In the genomic region with DNA sequence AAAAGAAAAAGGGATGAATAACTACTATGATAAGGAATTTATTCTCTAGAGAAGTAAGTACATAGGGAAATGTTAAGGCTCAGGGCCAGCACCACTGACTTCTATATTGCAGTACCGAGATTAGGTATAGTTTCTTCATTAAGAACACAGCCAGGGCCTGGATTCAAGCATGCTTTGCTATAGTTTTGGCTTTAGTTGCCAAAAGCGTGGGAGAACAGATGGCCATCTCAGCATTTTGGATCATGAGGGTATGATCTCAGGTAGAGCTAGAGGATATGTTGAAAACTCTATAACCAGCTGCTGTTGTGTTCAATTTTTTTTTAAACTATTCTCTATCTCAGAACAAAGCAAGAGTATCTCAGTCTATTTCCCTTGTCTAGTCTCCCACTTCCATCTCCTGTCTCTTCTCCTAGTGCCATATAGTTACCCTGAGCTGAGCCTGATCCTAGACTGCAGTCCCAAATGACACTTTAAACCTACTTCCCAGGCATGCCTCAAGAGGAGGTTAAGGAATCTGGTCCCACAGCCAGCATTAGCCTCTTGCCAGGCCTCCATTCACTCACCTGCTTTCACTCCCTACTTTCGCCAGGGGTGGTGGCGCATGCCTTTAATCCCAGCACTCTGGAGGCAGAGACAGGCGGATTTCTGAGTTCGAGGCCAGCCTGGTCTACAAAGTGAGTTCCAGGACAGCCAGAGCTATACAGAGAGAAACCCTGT, we compare ENCODE assay signal across 26 mouse cellular contexts. TPM values are rescaled to one million over a fixed set of nuclear protein-coding genes. Genes with fewer than 3 reads are reported as not detected.
DNase-seq lines count a peak whose midpoint lies in the region; ATAC-seq lines count a peak whose summit lies in the region.
"Had no signal": no experiment of that assay in that cellular context is flagged by ENCODE, and none has a peak within 500 bp of the region (broad histone marks: within the 10 kb centered on the region; RNA-seq: fewer than 3 reads in every experiment).

No protein-coding gene starts in this region.

- DNase-seq in cerebellum, postnatal 4 days (ENCODE audit: low spot score in 2 of 2): no peak
- DNase-seq in cerebellum, adult 18-20 months: peak; percentile 65 to 74
- DNase-seq in cerebellum, postnatal 10 days: peak; percentile 36 to 38
- no peak for DNase-seq in layer of hippocampus, postnatal 36 days
- no peak for DNase-seq in adrenal gland, adult 18-20 months (ENCODE audit: low spot score in 2 of 2)
- DNase-seq in embryo, embryonic 10 days (ENCODE audit: low spot score): no peak
- DNase-seq: adrenal gland, postnatal 10 days; gastrocnemius, postnatal 25 days; heart, adult 18-20 months; heart, postnatal 36 days; kidney, adult 9 months; kidney, postnatal 10 days; left cerebral cortex, postnatal 4 days; liver, embryonic 13.5 days; lung, adult 18-20 months; midbrain, embryonic 14.5 days; right cerebral cortex, postnatal 25 days had no signal

- ATAC-seq in cerebellum, adult (ENCODE audit: insufficient number of reproducible peaks, low FRiP score, low TSS enrichment): peak; percentile 75; the same call in 1 of the 2 replicates
- ATAC-seq: forebrain, embryonic 15.5 days; hindbrain, postnatal 0 days; intestine, embryonic 15.5 days; lung, postnatal 0 days had no signal

RNA-seq across cellular contexts. Expression of gene a, which starts 43.1 kb away (rescaled TPM):
- not detected for total RNA-seq in layer of hippocampus, postnatal 36 days (2021)
- not detected for total RNA-seq in adrenal gland, adult 18-20 months (2021)
- total RNA-seq: adrenal gland, postnatal 10 days; common myeloid progenitor, adult 5-6 weeks; gastrocnemius, adult 18-20 months; gastrocnemius, postnatal 25 days; heart, adult 18-20 months; heart, postnatal 36 days; hindbrain, postnatal 0 days; left cerebral cortex, adult 8-10 months; megakaryocyte-erythroid progenitor cell, adult 5-6 weeks had no signal

RNA-seq across cellular contexts. Expression of gene Raly, which starts 43.4 kb away (rescaled TPM):
- total RNA-seq in layer of hippocampus, postnatal 36 days (2021): 10 to 100 TPM; 66.5 to 67.0 TPM
- 100 to 1,000 TPM; 190 to 194 TPM for total RNA-seq in adrenal gland, adult 18-20 months (2021)

RNA-seq across cellular contexts. Expression of gene Eif2s2, which starts 58.4 kb away (rescaled TPM):
- total RNA-seq in layer of hippocampus, postnatal 36 days (2021): 10 to 100 TPM; 53.5 to 55.3 TPM
- 100 to 1,000 TPM; 117 to 152 TPM for total RNA-seq in adrenal gland, adult 18-20 months (2021)

Comparison
In these comparisons a context has a peak if more than half of its experiments do, and no peak if none do; other contexts are left out.
1. DNase-seq: peak in cerebellum, adult 18-20 months (2 of 2) and cerebellum, postnatal 10 days (2 of 2); none in cerebellum, postnatal 4 days (0 of 2), layer of hippocampus, postnatal 36 days (0 of 2), adrenal gland, adult 18-20 months (0 of 2) and embryo, embryonic 10 days (single experiment).